Mouse (Mus musculus) thymus, postnatal 4 days (tissue): ENCODE measurements around the gene Gm10382.
"Not testable (repeated sequence)": the region's sequence is repeated elsewhere in the genome, so short reads cannot be mapped to it uniquely, and the experiment has no call there.

ENCODE experiments used
- DNase-seq: peaks from one replicate; pipeline ENCODE4 v3.0.0; 2021

Gene Gm10382

DNA sequence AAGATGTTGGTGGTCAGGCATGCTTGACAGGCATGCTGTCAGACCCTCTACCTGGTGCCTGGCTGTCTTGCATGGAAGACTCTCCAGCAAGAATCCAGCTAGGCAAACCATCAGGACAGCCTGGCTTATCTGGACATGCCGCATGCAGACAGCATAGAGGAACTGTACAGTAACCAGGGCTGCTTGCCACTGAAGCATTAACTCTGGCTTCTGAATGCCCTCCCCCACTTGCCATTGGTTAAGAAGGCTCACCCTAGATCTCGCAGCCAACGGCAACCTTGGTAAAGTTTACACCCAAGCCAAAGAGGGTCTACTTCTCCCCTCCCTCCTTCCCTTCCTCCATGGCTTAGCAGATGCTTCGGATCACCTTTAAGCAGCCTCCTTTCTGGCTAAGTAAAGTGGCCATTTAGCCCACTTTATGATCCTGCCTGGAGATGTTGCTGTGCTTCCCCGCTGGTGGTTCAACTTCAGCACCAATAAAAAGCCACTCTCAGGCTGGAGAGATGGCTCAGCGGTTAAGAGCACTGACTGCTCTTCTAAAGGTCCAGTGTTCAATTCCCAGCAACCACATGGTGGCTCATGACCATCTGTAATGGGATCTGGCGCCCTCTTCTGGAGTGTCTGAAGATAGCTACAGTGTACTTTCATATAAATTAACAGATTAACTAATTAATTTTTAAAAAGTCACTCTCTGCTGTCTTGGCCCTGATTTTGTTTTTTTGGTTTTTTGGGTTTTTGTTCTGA lies 18.0 kb upstream of the Gm10382 start:
- DNase-seq: no peak

DNA sequence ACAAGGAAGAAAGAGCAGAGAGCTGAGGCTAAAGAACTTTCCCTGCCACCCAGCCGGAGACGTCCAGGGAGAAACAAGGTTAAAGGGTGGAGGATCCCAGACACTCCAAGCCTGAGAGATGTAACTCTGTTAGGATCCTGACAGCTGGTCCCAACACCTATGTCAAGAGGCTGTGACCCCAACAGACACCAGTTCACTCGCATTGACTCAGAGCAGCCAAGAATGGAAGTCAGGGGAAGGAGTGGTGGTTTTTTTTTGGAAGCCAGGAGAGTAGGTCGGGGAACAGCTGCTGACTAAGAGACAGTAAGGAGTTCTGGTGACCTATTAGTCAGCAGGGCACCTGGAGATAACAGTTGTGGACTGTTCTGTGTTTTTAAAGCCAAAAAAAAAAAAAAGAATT lies 17.1 kb upstream of the Gm10382 start:
- no peak for DNase-seq

DNA sequence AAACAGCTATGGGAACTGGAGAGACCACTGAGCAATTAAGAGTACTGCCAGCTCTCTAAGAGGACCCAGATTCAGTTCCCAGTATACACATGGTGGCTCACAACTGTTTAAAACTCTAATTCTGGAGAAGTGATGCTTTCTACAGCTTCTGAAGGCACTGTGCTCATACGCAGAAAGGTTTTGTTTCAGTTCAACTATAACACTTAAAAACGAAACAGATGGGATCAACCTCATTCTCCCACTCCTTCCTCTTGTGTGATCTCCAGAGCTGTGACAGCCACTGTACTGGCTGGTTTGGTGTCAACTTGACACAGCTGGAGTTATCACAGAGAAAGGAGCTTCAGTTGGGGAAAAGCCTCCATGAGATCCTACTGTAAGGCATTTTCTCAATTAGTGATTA lies 13.3 kb upstream of the Gm10382 start:
- no peak for DNase-seq

DNA sequence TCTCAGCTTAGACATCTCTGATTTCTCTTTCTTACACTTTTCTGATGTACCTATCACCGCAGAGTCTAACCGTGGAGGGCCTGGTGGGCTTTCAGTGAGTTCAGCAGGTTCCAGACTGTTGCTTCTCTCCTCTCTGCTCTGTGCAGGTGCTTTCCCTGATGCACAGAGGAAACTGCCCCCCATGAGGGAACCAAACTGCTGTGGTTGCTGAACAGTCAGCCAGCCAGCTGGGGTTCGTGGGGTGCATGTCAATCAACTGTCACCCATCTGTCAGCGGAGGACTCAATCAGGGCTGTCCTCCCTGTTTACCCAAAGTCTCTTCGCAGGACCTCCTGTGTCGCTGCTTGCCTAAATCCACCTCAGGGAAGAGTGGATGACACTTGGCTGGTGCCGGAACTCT lies 11.9 kb upstream of the Gm10382 start:
- DNase-seq: peak; percentile 70

DNA sequence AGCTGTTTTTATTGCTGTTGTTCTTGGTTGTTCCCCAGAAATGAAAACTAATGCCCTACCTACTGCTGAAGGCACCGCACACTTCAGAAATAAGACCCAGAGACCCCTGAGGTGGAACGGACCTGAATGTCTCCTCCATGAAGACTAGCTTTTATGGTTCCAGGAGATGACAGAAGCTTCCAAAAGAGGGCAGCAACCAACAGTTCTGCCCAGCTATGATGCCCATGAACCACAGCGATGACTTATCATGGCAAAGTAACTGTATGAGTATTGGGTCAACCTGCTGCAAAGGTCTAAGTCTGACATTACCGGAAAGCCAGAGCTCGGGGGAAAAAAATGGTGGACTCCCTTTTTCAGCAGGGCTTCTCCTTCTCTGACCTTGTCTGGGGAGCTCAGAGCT lies 10.2 kb upstream of the Gm10382 start:
- no peak for DNase-seq

DNA sequence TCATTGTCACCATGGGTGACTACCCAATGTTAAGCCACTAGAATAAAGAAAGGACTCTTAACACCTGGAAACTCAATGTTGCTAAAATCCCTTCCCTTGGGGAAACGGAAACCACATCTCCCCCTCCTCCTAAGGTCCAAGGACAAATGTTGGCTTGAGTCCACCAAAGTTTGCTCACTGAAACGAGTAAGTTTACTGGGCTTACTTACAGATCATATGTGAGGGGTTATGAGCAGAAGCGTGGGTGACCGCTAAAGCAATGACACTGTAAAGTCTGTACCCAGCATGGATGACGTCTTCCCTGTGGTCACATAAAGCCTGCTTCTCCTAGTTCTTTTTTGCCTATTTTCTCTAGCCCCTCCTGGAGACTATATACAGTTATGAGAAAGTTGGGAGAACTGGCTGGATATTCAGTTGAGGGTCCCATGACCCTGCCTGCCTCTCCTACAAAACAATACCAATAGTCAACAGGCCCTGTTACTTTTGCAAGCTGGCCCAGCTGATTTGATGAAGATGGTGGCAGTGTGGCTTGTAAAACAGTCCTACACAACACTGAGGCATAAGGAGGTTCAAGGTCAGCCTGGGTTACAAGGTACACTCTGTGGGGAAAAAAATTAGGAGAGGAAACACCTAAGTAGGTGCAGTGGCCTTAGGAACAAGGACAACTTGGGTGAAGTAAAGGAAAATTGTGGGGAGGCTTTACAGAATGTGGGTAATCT lies 7.0 kb upstream of the Gm10382 start:
- DNase-seq: no peak

DNA sequence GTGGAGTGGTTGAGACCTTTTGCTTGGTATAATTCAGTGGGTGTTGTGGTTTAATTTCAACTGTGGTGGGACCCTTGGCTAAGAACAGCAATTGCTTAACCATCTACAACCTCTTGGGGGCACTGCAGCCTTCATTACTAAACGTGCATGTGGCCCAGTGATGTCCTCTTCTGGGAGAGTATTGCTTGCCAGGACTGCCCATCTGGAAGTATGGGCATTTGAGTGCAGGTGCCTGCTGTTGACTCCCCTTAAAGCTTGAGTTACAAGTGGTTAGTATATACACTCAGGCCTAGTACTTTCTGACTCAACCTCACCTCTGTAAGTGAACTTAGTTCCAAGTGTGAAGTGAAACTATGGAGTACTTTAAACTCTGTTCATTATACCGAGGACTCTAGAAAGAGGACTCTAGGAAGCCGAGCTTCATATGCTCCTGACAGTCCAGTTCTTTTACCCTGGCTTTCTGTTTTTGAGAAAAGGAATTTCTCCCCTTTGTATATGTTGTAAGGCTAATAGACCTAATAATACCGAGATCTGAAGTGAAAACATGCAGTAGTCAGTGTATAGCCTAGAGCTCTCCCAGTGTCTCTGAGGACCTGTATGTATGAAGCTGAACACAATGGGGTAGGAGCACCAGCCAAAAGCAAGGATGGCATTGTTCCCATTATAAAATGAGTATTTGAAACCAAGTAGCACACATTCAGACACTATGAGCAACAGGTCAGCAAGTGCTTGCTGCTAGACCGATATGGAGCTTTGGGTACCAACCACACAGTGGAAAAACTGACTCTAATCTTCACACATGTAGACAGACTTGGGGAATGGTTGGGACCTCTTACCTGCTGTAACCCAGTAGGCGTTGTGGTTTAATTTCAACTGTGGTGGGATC lies 6.2 kb upstream of the Gm10382 start:
- peak; percentile 67 for DNase-seq

DNA sequence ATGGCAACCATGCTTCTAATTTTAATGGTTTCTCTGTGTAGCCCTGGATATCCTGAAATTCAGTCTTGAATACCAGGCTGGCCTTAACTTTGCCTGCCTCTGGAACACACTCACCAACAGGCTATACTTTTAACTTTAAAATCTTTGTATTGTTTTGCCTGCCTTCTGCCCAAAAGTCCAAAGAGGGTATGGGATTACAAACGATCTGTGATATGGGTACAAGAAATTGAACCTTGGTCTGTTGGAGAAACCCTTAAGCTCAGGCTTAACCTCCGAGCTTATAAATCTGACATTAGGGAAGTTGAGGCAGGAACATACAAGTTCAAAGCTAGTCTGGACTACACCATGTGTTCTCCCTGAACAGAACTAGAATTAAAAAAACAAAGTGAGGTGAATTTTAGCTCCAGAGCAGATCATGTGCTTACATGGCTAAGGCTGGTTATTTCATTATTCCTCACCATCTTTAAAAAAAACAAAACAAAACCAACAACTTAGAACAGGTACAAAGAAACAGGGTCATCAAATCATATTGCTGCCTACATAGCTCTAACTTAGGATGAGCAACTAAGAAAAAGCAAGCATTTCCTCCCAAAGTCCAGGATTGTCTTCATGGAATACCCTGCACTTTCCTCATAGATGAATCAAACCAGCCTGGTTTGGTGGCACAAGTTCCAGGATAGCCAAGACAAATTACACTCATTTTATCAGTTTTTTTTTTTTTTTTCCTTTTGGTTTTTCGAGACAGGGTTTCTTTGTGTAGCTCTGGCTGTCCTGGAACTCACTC lies 5.3 kb upstream of the Gm10382 start:
- no peak for DNase-seq

DNA sequence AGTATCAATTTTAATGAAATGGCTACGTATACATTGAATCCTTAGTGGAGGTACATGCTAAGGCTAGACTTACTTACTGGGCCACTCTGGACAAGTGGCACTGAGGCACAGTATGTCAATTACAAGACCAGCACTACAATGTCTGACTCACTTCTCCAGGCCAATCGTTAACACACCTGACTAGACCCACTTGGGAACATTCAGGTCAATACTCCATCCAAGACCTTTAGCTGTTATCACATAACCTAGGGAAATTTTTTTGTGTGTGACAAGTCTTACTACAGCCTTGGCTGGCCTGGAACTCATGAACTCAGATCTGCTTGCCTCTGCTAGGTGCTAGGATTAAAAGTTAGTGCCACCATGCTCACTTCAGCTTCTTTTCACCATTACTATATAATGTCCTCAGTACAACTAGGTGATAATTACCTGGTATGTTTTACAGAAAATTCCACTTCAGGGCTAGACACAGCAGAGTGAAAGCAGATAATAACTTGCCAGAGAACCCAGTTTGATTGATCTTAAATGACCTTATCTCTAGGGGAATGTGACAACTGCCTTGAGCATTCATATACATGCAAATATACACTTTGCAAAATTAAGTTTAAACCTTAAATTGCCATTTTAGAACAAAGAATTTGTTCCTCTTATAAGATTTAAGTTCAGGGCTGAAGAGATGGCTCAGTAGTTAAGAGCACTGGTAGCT lies 4.5 kb upstream of the Gm10382 start:
- DNase-seq: no peak

DNA sequence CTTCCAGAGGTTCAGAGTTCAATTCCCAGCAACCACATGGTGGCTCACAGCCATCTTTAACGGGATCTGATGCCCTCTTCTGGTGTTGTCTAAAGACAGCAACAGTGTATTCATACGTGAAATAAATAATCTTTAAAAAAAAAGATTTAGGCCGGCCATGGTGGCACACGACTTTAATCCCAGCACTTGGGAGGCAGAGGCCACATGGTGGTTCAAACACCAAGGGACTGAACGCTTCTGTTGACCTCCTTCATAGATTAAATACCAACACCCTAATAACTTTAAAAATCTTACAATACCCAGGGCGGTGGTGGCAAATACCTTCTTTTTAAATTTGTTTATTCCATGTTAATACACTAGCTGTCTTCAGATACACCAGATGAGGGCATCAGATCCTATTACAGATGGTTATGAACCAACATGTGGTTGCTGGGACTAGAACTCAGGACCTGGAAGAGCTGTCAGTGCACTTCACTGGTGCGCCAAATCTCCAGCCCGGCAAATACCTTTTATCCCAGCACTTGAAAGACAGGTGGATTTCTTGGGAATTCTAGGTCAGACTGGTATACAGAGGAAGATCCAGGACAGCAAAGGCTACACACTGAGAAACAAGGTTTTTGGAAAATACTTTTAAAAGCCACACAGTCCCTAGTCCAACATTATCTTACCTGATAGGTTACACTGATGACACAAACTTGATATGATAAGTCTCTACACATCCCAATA lies 3.7 kb upstream of the Gm10382 start:
- DNase-seq: no peak

DNA sequence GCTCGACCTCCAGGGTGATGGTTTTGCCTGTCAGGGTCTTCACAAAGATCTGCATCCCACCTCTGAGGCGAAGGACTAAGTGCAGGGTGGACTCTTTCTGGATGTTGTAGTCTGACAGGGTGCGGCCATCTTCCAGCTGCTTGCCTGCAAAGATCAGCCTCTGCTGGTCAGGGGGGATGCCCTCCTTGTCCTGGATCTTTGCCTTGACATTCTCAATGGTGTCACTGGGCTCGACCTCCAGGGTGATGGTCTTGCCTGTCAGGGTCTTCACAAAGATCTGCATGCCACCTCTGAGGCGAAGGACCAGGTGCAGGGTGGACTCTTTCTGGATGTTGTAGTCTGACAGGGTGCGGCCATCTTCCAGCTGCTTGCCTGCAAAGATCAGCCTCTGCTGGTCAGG lies 1.8 kb upstream of the Gm10382 start:
- DNase-seq: not testable (repeated sequence)

DNA sequence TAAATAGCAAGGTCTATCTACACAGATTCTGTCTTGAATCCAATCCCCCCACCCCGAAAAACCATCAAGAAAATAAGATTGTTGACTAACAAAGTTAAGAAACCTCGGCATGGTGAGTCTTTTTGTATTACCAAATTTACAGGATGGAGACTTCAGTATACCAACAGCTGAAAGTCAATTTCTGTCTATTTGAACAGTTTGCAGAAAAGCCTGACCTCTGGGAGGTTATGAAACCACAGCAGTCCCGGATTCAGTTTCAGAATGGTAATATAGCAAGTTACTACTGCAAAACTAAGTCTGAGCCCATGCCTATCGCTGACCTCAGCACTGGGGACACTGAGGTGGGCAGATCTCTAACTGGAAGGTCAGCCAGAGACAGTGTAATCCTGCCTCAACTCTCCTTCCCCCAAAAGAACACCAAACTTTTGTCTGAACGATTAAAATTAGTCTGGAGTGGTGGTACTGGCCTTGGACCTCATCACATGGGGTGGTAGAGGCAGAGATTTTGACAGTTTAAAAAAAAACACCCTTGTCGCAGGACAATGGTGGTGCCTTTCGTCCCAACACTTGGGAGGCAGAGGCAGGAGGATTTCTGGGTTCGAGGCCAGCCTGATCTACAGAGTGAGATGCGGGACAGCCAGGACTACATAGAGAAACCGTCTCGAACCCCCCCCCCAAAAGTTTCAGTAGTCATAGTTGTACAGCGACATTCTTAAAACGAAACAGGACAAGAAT lies 597 bp upstream of the Gm10382 start:
- DNase-seq: no peak

DNA sequence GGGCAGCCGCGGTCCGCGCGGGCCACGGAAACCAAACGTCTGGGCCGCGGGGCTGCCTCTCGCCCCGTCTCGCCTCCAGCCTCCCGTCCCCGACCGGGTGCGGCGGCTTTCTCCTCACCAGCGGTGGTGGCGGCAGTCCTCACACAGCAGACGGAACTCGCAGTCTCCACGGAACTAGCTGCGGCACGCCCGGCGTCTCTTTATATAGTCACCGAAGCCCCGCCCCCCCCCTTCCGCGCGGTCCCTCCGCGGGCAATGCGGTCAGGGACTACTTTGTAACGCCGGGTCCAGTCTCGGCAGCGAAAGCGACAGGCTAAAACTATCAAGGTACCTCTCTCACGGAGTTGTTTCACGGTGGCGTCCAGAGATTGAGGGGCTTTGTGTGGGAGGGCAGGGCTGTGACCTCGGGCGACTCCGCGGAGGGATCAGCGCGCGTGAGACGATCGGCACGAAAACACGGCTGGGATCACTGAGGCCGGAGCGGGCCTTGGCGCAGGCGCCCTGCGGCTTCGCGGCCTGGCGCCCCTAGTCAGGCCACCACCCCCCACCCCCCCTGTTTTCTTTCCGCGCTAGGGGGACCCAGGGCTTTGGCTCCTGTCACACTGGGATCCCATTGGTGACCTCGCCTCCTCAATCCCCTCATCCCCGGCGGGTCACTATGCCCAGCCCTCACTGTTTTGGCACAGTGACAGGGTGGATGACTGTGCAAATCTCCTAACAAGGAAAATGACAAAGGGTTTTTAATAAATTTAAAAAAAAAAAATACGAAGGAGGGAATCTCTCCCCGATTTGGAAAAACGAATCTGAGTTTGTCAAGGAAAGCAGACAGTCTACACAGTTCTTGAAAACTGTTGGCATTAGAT lies 688 bp downstream of the Gm10382 start, which contains the start of gene Ubc:
Ubc (minus strand) TSS at position 624 of the 863 bp plus-strand sequence.
- peak; percentile 92 for DNase-seq

DNA sequence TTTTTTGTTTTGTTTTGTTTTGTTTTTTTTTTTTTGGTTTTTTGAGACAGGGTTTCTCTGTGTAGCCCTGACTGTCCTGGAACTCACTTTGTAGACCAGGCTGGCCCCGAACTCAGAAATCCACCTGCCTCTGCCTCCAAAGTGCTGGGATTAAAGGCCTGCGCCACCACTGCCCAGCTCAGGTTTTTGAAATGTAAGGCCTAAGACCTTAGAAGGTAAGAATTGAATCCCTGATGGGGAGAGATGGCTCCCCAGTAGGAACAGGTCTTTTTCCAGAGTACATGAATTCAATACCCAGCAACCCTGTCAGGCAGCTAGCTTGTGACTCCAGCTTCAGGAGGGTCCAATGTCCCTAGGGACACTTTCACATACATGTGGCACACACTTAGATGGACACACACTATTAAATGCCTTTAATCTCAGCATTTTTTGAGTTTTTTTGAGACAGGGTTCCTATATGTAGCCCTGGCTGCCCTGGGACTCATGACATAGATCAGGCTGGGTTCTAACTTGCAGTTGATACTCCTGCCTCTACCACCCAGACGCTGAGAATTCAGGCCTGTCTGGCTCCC lies 1.9 kb downstream of the Gm10382 start:
- DNase-seq: no peak

DNA sequence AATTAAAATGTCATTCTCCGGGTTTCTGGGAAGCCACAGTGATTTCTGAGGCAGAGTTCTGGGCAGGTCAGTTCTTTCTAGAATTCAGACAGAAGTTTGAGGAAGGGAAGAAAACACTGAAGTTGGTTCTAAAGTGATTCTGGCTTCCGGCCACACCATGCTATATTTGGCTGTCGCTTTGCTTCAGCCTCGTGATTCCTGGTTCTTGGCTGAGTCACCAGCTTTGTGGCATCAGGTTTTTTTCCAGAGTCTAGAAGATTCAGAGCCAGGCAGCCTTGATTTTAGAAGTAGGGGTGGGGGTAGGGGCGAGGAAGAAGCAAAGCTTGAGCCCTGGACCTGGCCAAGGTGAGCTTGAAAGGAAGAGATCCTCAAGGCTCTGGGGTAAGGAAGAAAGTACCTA lies 2.5 kb downstream of the Gm10382 start:
- DNase-seq: no peak

DNA sequence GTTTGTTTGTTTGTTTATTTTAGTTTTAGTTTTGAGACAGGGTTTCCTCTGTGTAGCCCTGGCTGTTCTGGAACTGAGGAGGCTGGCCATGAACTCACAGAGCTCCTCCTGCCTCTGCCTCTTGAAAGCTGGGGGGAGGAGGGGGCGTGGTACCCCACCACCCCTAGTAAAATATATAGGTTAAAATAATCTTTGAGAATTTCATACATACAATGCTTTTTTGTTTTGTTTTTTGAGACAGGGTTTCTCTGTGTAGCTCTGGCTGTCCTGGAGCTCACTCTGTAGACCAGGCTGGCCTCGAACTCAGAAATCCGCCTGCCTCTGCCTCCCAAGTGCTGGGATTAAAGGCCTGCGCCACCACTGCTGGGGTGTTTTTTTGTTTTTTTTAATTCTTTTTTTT lies 3.1 kb downstream of the Gm10382 start:
- not testable (repeated sequence) for DNase-seq

DNA sequence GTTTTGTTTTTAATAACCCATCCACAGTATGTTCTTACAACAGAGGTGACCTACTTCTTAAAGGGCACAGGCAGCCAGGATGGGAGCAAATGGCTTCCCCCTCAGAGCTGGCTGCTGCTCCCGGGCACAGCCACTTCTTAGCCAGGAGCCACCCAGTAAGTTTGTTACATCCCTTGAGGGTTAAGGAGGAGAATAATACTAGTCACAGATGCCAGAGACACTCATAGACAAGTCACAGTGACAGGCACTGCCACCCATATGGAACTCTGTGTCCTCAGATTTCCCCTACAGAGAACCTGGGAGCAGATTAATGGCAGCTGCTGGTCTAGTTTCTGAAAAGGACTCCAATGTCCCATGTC lies 3.5 kb downstream of the Gm10382 start:
- DNase-seq: no peak

DNA sequence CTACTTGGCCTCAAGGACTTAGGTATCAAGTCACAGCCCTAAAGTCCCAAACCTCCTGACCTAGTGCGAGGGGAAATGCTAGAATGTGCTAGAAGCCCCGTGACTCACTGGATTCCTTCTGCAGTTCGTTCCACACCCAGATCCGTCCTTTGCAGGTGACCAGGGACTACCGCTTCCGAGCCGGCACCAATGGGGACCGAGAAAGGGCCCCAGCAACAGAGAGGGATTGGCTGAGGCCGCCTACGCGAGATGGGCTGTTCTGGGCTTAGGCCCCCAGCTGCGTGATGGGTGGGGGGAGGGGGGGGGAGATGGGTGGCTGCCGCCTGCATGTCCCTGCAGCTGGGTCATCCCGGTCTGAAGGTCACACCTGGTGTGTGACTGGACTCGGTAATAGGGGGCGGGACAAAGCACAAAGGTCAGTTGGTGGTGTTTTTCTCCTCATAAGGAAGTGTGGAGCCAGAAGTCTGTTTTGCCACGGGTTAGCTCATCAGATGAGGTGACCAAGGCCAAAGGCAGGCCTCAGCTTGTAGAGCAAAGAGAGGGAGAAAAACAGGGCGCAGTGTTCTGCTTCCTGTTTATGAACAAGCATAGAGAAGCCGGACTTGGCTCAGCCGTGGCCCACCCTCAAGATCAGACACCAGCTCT lies 4.0 kb downstream of the Gm10382 start:
- peak; percentile 96 for DNase-seq
